Mouse (Mus musculus): ENCODE data around the gene Lbx2. TPM values are rescaled to one million over a fixed set of nuclear protein-coding genes. Genes with fewer than 3 reads are reported as not detected.

Gene Lbx2
- polyA plus RNA-seq, 1 experiment, result 0.71 TPM

GRCm38 (mm10) chr6:83125331-83125730 lies 39.2 kb downstream of the Lbx2 start, which contains the start of gene Ino80b:
Gene Ino80b (minus strand): TSS chr6:83125431.
- 25% methylated on average over 5 of the region's 5 CpGs for WGBS

DNA sequence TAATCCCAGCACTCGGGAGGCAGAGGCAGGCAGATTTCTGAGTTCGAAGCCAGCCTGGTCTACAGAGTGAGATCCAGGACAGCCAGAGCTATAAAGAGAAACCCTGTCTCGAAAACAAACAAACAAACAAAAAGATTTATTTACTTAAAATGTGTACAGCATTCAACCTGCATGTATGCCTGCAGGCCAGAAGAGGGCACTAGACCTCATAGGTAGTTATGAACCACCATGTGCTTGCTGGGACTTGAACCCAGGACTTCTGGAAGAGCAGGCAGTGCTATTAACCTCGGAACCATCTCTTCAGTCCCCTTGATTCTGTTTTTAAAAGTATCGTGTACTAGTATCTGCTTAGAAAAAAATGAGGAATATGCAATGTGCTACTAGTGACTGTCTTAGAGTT lies 41.3 kb downstream of the Lbx2 start:
- 94% methylated on average over 5 of the region's 5 CpGs for WGBS
- no peak for DNase-seq (ENCODE audit: low read depth, low spot score)

More at GRCm38 (mm10) chr6:83125331-83125730, 39.2 kb downstream of the Lbx2 start, which contains the start of gene Ino80b:
- DNase-seq (ENCODE audit: low read depth, low spot score), result no peak

DNA sequence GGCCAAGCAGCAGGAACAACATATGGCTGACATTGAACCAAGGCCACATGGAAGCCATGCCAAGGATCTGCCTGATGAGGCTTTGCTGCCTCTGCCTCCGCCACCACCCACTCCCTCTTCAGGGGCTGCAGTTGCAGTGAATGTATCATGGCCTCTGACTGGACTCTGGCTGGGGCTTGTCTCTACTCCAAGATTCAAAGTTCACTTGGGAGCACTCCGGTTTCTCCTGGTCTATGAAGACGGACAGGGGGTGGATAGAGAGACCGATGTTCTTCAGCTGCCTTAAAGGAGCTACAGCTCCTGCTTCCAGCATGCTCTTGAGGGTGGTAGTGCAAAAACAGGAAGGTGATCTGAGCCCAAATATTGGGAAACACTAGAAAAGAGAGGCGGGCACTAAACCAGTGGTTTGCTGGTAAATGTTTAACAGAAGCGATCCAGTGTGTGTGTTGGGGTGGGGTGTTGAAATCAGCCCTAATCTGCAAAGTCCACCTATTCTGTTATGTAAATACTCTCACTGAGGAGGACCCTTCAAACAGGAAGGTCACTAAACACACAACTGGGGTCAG lies 45.4 kb downstream of the Lbx2 start:
- DNase-seq (ENCODE audit: low read depth, low spot score), result no peak
- WGBS, result 12% methylated on average over 6 of the region's 6 CpGs

- no peak for DNase-seq (ENCODE audit: low read depth, low spot score)
- WGBS, result 51% methylated on average over 9 of the region's 9 CpGs
Observed at GRCm38 (mm10) chr6:83132176-83132919, 46.2 kb downstream of the Lbx2 start.

GRCm38 (mm10) chr6:83134226-83134625 lies 48.1 kb downstream of the Lbx2 start:
- 45% methylated on average over 3 of the region's 3 CpGs for WGBS
- DNase-seq (ENCODE audit: low read depth, low spot score), result no peak

- no peak for DNase-seq (ENCODE audit: low read depth, low spot score)
- WGBS, result 25% methylated on average over 7 of the region's 7 CpGs
Observed at GRCm38 (mm10) chr6:83134951-83135513, 48.9 kb downstream of the Lbx2 start, which contains the start of gene Rtkn. Gene Rtkn (plus strand): TSS chr6:83135463.

DNA sequence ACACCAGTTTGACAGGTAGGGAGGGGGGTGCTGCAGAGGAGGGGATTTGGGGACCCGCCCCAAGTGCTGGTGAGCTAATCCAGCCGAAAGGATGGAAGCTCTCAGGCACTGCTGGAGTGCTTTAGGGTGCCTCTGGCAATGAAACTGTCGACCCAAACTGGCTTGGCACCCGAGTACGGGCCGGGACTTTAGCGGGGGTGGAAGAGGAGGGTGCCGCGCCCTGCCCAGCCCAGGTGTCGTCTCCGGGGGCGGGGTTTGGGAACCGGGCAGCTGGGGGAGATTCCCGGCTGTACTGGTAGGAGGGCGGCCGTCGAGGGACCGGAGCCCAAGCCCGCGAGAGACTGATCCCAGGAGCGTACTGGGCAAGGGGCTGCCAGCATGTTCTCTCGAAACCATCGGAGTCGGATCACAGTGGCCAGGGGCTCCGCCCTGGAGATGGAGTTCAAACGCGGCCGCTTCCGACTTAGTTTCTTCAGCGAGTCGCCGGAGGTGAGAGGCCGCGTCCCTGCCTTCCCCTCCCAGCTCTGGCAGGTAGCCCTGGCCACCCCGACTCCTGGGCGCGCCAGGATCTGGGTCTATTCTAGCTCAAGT lies 49.5 kb downstream of the Lbx2 start:
- no peak for DNase-seq (ENCODE audit: low read depth, low spot score)
- 4% methylated on average over 37 of the region's 37 CpGs for WGBS

DNA sequence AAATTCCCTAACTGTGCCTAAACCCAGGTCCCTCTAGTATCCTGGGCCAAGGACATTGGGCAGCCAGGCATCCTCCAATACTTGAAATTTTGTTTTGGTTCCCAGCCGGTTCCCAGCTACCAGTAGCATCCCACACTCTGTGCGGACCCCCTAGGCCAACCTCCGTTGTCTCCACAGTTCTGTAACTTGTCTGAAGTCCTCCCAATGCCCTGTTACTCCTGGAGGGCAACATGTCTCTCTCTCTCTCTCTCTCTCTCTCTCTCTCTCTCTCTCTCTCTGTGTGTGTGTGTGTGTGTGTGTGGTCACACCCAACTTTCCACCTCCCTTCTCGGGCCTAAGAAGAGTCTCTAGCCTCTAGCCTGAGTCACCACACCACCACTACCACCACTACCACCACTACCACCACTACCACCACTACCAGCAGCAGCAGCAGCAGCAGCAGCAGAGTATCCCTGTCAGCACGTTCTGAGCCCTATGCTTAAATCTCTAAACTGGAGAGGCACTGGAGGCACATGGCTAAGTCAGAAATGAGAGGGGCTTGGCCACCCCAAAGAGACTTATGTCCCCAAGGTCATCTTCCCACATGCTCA lies 50.2 kb downstream of the Lbx2 start:
- no peak for DNase-seq (ENCODE audit: low read depth, low spot score)
- WGBS, result 13% methylated on average over 5 of the region's 5 CpGs

DNA sequence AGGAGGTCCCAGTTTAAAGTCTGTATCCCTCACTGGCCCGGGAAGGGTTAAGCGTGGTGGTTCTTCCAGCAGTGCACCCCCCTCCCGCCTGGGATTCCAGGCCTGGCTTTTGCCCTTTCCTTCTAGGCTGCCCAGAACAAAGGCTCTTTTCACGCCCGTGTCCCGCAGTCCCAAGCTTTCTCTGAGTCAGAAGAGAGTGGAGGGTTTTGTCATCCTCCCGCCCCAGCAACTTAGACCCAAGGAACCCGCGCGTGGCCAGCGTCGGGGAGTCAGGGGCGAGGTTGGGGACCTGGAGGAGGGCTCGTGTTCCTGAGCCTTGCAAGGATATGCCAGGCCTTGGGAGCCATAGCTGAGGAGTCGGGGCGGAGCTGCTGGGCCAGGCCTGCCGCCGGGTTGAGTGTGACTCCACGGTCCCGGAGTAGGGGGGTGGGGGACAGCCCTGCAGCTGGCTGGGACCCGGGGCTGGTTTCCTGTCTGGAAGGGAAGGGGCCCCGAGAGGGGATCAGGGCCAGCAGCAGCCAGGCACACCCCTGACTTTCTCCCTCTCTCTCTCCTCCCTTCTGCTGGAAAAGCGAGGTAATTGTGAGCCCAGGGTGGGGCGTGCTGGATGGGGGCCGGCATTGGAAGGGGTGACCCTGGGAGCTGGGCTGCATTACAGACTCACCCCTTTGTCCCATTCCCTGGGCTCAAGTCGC lies 50.9 kb downstream of the Lbx2 start:
- no peak for DNase-seq (ENCODE audit: low read depth, low spot score)
- 2% methylated on average over 26 of the region's 26 CpGs for WGBS

DNA sequence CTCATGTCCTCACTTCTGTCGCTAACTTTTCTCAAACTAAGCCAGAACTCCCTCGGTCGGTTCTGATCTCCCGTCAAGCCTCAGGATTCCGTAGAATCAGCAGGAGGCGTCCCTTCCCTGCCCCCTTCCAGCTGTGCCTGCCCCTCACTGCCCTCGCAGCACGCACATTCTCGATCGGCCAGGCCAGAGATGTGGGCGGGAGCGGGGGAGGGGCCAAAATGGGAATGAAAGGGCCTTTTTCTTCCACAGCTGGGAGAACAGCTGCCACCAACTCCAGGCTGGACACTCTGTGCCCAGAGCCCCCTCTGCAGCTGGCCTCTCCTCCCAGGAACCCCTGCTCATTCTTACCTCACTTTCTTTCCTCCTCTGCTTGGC lies 51.4 kb downstream of the Lbx2 start:
- DNase-seq (ENCODE audit: low read depth, low spot score), result no peak
- under 1% methylated on average over 12 of the region's 12 CpGs for WGBS

Other genes with a start within 250 kb of the Lbx2 start
- gene Sema4f, start 146.6 kb upstream of the Lbx2 start, polyA plus RNA-seq (2012; rRNA removed), result 0.43 and 0.51 TPM in 2 replicates
- gene M1ap, start 139.5 kb upstream of the Lbx2 start, polyA plus RNA-seq (2012; rRNA removed), result 0.34 and 0.46 TPM in 2 replicates
- 9.8 and 10.5 TPM in 2 replicates for gene Dok1, start 52.9 kb upstream of the Lbx2 start, polyA plus RNA-seq (2012; rRNA removed)
- 3.1 and 3.9 TPM in 2 replicates for gene Loxl3, start 52.2 kb upstream of the Lbx2 start, polyA plus RNA-seq (2012; rRNA removed)
- 363 and 445 TPM in 2 replicates for gene Aup1, start 31.8 kb upstream of the Lbx2 start, polyA plus RNA-seq (2012; rRNA removed)
- gene Htra2, start 31.1 kb upstream of the Lbx2 start, polyA plus RNA-seq (2012; rRNA removed), result 39.7 and 39.9 TPM in 2 replicates
- 35.3 and 57.3 TPM in 2 replicates for gene Dqx1, start 28.5 kb upstream of the Lbx2 start, polyA plus RNA-seq (2012; rRNA removed)
- gene Tlx2, start 16.1 kb upstream of the Lbx2 start, polyA plus RNA-seq (2012; rRNA removed), result 1.9 and 2.4 TPM in 2 replicates
- gene Pcgf1, start 8.5 kb upstream of the Lbx2 start, polyA plus RNA-seq (2012; rRNA removed), result 16.8 and 19.3 TPM in 2 replicates
- 1.6 and 6.5 TPM in 2 replicates for gene Ccdc142, start 15.2 kb downstream of the Lbx2 start, polyA plus RNA-seq (2012; rRNA removed)
- gene Gm42688, start 15.2 kb downstream of the Lbx2 start, polyA plus RNA-seq (2012; rRNA removed), result 3.7 and 5.3 TPM in 2 replicates
- 60.3 and 72.0 TPM in 2 replicates for gene Mrpl53, start 22.7 kb downstream of the Lbx2 start, polyA plus RNA-seq (2012; rRNA removed)
- 63.5 and 67.4 TPM in 2 replicates for gene Mogs, start 29.1 kb downstream of the Lbx2 start, polyA plus RNA-seq (2012; rRNA removed)
- gene Wbp1, start 35.2 kb downstream of the Lbx2 start, polyA plus RNA-seq (2012; rRNA removed), result 144 and 172 TPM in 2 replicates
- 14.6 and 15.6 TPM in 2 replicates for gene Ino80b, start 39.1 kb downstream of the Lbx2 start, polyA plus RNA-seq (2012; rRNA removed)
- gene Rtkn, start 49.1 kb downstream of the Lbx2 start, polyA plus RNA-seq (2012; rRNA removed), result 79.9 and 101 TPM in 2 replicates
- gene Wdr54, start 70.0 kb downstream of the Lbx2 start, polyA plus RNA-seq (2012; rRNA removed), result 1.4 and 1.8 TPM in 2 replicates
- 0.10 and 0.25 TPM in 2 replicates for gene 1700003E16Rik, start 70.0 kb downstream of the Lbx2 start, polyA plus RNA-seq (2012; rRNA removed)
- 82.1 and 103 TPM in 2 replicates for gene Dctn1, start 79.6 kb downstream of the Lbx2 start, polyA plus RNA-seq (2012; rRNA removed)
- 0.88 and 4.0 TPM in 2 replicates for gene Slc4a5, start 133.5 kb downstream of the Lbx2 start, polyA plus RNA-seq (2012; rRNA removed)
- 7.6 and 9.6 TPM in 2 replicates for gene Mthfd2, start 239.5 kb downstream of the Lbx2 start, polyA plus RNA-seq (2012; rRNA removed)
- 24.2 and 28.6 TPM in 2 replicates for gene Mob1a, start 239.6 kb downstream of the Lbx2 start, polyA plus RNA-seq (2012; rRNA removed)